Mouse (Mus musculus): ENCODE measurements around the gene Nfe2l2.

GRCm38 (mm10) chr2:75750043-75750718 is 45.7 kb upstream of the Nfe2l2 start:
- TF ChIP-seq FLI1 (IDR thresholded peaks at IDR 0.05; ENCODE audit: low read length) (no peak), GATA1 (IDR thresholded peaks at IDR 0.05; ENCODE audit: borderline replicate concordance, low read length) (no peak)
